Mouse (Mus musculus) layer of hippocampus, adult 9-11 months (tissue): ENCODE data around the gene Ppm1g.
"Not testable (repeated sequence)": the region's sequence is repeated elsewhere in the genome, so short reads cannot be mapped to it uniquely, and the experiment has no call there.

ENCODE experiments used
- DNase-seq: peaks from one replicate; pipeline ENCODE4 v3.0.0; 2022

The Ppm1g gene

GRCm38 (mm10) chr5:31218294-31218693 lies 2.2 kb downstream of the Ppm1g start:
- DNase-seq = no peak

- DNase-seq = not testable (repeated sequence)
Measured at GRCm38 (mm10) chr5:31216554-31216953, 3.9 kb downstream of the Ppm1g start.

GRCm38 (mm10) chr5:31204421-31204820 lies 16.1 kb downstream of the Ppm1g start:
- DNase-seq = no peak

- no peak for DNase-seq
Measured at GRCm38 (mm10) chr5:31203866-31204265, 16.6 kb downstream of the Ppm1g start.

- DNase-seq = no peak
Measured at GRCm38 (mm10) chr5:31202933-31203332, 17.6 kb downstream of the Ppm1g start.

GRCm38 (mm10) chr5:31201742-31202590 lies 18.5 kb downstream of the Ppm1g start, which contains the start of gene Zfp513:
Gene Zfp513 (minus strand): TSS chr5:31202303.
- DNase-seq = peak; percentile 99

- no peak for DNase-seq
Measured at GRCm38 (mm10) chr5:31201042-31201741, 19.3 kb downstream of the Ppm1g start.

- DNase-seq = no peak
Measured at GRCm38 (mm10) chr5:31200327-31200768, 20.1 kb downstream of the Ppm1g start.

GRCm38 (mm10) chr5:31199893-31200292 lies 20.6 kb downstream of the Ppm1g start:
- DNase-seq = peak; percentile 48

- DNase-seq = no peak
Measured at GRCm38 (mm10) chr5:31199321-31199892, 21.1 kb downstream of the Ppm1g start.

GRCm38 (mm10) chr5:31198616-31199320 lies 21.7 kb downstream of the Ppm1g start:
- DNase-seq = no peak

- no peak for DNase-seq
Measured at GRCm38 (mm10) chr5:31198170-31198569, 22.3 kb downstream of the Ppm1g start.

GRCm38 (mm10) chr5:31197072-31197471 lies 23.4 kb downstream of the Ppm1g start:
- DNase-seq = no peak

- no peak for DNase-seq
Measured at GRCm38 (mm10) chr5:31196207-31196606, 24.3 kb downstream of the Ppm1g start.

GRCm38 (mm10) chr5:31195671-31196070 lies 24.8 kb downstream of the Ppm1g start:
- DNase-seq = peak; percentile 55

GRCm38 (mm10) chr5:31194486-31195485 lies 25.7 kb downstream of the Ppm1g start:
- no peak for DNase-seq

- no peak for DNase-seq
Measured at GRCm38 (mm10) chr5:31193631-31194281, 26.7 kb downstream of the Ppm1g start.

GRCm38 (mm10) chr5:31192939-31193630 lies 27.4 kb downstream of the Ppm1g start, which contains the start of the genes Snx17 and Eif2b4:
Gene Snx17 (plus strand): TSS chr5:31193227.
Gene Eif2b4 (minus strand): TSS chr5:31193430.
- peak; percentile 99 for DNase-seq

- DNase-seq = no peak
Measured at GRCm38 (mm10) chr5:31192045-31192938, 28.2 kb downstream of the Ppm1g start.
